Mouse (Mus musculus) central nervous system, embryonic 18 days (tissue): Measurements from ENCODE around the gene Vps35l. TPM values are rescaled to one million over a fixed set of nuclear protein-coding genes. Genes with fewer than 3 reads are reported as not detected.

Source experiments
- polyA plus RNA-seq: library from polyadenylated mRNA; depleted of rRNA; stranded (reverse); fragments of >200 nt; gene quantifications from 2 replicates; pipeline ENCODE4 v1.2.3, GENCODE M21; 2012; rRNA removed

Vps35l gene
- 77.2 and 82.6 TPM in 2 replicates for polyA plus RNA-seq

GRCm38 (mm10) chr7:118739975-118740531 lies at the start of gene Vps35l:
Gene Vps35l, plus strand, starts transcription at chr7:118740226.

DNA sequence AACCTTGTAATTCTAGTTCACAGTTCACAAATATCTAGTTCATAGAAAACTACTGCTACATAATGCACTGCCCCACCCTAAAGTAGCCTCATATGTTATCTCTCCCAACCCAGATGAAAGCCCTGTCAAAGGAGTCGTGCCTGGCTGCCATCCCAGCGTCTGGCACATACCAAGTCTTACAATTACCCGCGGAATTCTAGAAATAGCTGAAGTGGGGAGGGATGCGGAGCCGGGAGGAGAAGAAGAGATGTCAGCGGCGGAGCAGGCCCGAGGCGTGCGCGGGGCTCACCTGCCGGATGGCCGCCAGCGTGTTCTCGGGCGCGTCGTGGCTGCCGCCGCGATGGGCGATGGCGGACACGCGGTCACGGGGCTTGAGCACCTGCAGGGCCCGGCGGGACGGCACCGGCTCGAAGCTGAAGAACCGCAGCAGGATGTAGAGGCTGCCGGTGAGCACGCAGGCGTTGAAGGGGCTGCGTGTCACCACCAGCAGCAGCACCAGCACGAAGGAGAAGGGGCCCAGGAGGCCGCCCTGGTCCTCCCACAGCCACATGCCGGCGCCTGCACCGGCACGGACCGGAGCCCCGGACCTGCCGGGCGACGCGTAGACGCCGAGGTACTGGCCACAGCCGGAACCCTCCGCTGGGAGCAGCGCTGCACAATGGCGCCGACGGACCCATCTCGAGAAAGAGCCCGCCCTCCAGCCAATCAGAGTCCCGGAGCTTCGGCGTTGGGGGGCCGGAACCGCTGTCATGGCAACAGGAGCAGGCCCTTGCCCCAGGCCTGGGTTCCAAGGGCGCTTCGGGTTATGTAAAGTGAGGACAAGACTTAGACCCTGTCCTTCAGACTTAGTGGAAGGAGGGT lies 34.7 kb upstream of the Vps35l start, which contains the start of gene Gde1:
Gene Gde1, minus strand, starts transcription at position 678 of the 861 bp plus-strand sequence.

GRCm38 (mm10) chr7:118712228-118713173 lies 27.5 kb upstream of the Vps35l start, which contains the start of gene Ccp110:
Gene Ccp110, plus strand, starts transcription at chr7:118712552.

GRCm38 (mm10) chr7:118855171-118855876 lies 115.3 kb downstream of the Vps35l start, which contains the start of gene Iqck:
Gene Iqck, plus strand, starts transcription at chr7:118855752.

GRCm38 (mm10) chr7:118855877-118856304 lies 115.9 kb downstream of the Vps35l start, which contains the start of gene Knop1:
Gene Knop1, minus strand, starts transcription at chr7:118856254.

Other genes with a start within 250 kb of the Vps35l start
- gene Itpripl2, start 248.3 kb upstream of the Vps35l start, polyA plus RNA-seq: 1.7 and 2.2 TPM in 2 replicates
- 57.8 and 70.2 TPM in 2 replicates for gene Coq7, start 206.9 kb upstream of the Vps35l start, polyA plus RNA-seq
- 9.0 and 9.1 TPM in 2 replicates for gene Tmc7, start 155.5 kb upstream of the Vps35l start, polyA plus RNA-seq
- 0.19 and 0.24 TPM in 2 replicates for gene Tmc5, start 142.9 kb upstream of the Vps35l start, polyA plus RNA-seq
- 206 and 223 TPM in 2 replicates for gene Gde1, start 34.4 kb upstream of the Vps35l start, polyA plus RNA-seq
- 41.6 and 46.0 TPM in 2 replicates for gene Ccp110, start 27.7 kb upstream of the Vps35l start, polyA plus RNA-seq
- gene Iqck, start 115.5 kb downstream of the Vps35l start, polyA plus RNA-seq: 5.6 and 6.9 TPM in 2 replicates
- gene Knop1, start 116.0 kb downstream of the Vps35l start, polyA plus RNA-seq: 24.7 and 26.1 TPM in 2 replicates